In genomic region chrX:13281329-13282088, GRCm38 (mm10) we compare ENCODE assay signal across 8 mouse cellular contexts. TPM values are rescaled to one million over a fixed set of nuclear protein-coding genes. Genes with fewer than 3 reads are reported as not detected.
DNase-seq lines count a peak whose midpoint lies in the region; ATAC-seq and TF ChIP-seq lines count a peak whose summit lies in the region.

No protein-coding gene starts in this region.

- no peak for TF ChIP-seq POLR2A in MEL (IDR thresholded peaks at IDR 0.05; ENCODE audit: control insufficient read depth in 1 of 2, insufficient read depth in 1 of 2, low read depth in 1 of 2, low read length in 2 of 2, poor library complexity in 1 of 2)

- H3K4me3 ChIP-seq in MEL (ENCODE audit: control insufficient read depth in 1 of 2, insufficient read depth in 1 of 2, low read depth in 2 of 2, low read length in 2 of 2), result peak overlapping the region; percentile 59 to 68
- H3K4me3 ChIP-seq in hindbrain, embryonic 11.5 days (ENCODE audit: low read depth, low read length), result peak overlapping the region; percentile 62
- H3K4me3 ChIP-seq in lung, postnatal 0 days (ENCODE audit: low read depth, low read length), result peak overlapping the region; percentile 91

- under 1% methylated on average over 59 of the region's 89 CpGs for WGBS in hindbrain, embryonic 11.5 days
- WGBS in lung, postnatal 0 days, result under 1% methylated on average over 28 of the region's 89 CpGs

- peak overlapping the region; percentile 53 for H3K4me2 ChIP-seq in hindbrain, embryonic 11.5 days (replicated peaks; ENCODE audit: low read depth, low read length)
- H3K4me2 ChIP-seq in lung, postnatal 0 days (replicated peaks; ENCODE audit: low read depth, low read length), result peak overlapping the region; percentile 68

- H3K79me2 ChIP-seq in MEL (ENCODE audit: control insufficient read depth, insufficient read depth, low read length, poor library complexity), result peaks cover 51% of the 10 kb centered on the region

- no peaks in the 10 kb centered on the region for H3K9me3 ChIP-seq in MEL (replicated peaks; ENCODE audit: insufficient read depth, low read length)
- no peaks in the 10 kb centered on the region for H3K9me3 ChIP-seq in hindbrain, embryonic 11.5 days (ENCODE audit: control insufficient read depth, low read length)
- H3K9me3 ChIP-seq in lung, postnatal 0 days (ENCODE audit: low read length), result no peaks in the 10 kb centered on the region

- TF ChIP-seq RAD21 in MEL (IDR thresholded peaks at IDR 0.05; ENCODE audit: low read depth, low read length), result no peak

- H3K27ac ChIP-seq in MEL (ENCODE audit: control insufficient read depth, low read depth, low read length), result peak overlapping the region; percentile 96
- H3K27ac ChIP-seq in hindbrain, embryonic 11.5 days (ENCODE audit: low read depth, low read length), result peak overlapping the region; percentile 92
- H3K27ac ChIP-seq in lung, postnatal 0 days (ENCODE audit: low read length), result peak overlapping the region; percentile 99

- ATAC-seq in hindbrain, embryonic 11.5 days (ENCODE audit: low FRiP score), result peak; percentile 81
- ATAC-seq in lung, postnatal 0 days, result peak; percentile 77

- H3K4me1 ChIP-seq in MEL (ENCODE audit: control insufficient read depth in 1 of 2, insufficient read depth in 2 of 2, low read length in 2 of 2), result peaks cover 2 to 13% of the 10 kb centered on the region in 2 experiments; a peak in 2 of 4 replicates
- H3K4me1 ChIP-seq in hindbrain, embryonic 11.5 days (replicated peaks; ENCODE audit: control insufficient read depth, insufficient read depth, low read length), result no peaks in the 10 kb centered on the region
- no peaks in the 10 kb centered on the region for H3K4me1 ChIP-seq in lung, postnatal 0 days (ENCODE audit: insufficient read depth, low read depth, low read length)

- peak overlapping the region; percentile 96 for H3K9ac ChIP-seq in MEL (ENCODE audit: control insufficient read depth, low read depth, low read length, poor library complexity, severe bottlenecking)
- peak overlapping the region; percentile 89 for H3K9ac ChIP-seq in hindbrain, embryonic 11.5 days (ENCODE audit: low read depth, low read length)
- H3K9ac ChIP-seq in lung, postnatal 0 days (replicated peaks; ENCODE audit: low read depth), result peak overlapping the region; percentile 99

- no peak for TF ChIP-seq EP300 in MEL (IDR thresholded peaks at IDR 0.05; ENCODE audit: low read depth in 1 of 2, low read length in 2 of 2)
- no peak for TF ChIP-seq EP300 in lung, postnatal 0 days (IDR thresholded peaks at IDR 0.05)

- DNase-seq in MEL (ENCODE audit: low read depth, low spot score), result peak; percentile 80
- DNase-seq in cerebellum, adult 8-10 months, result peak; percentile 80
- DNase-seq in forelimb bud, embryonic 11.5 days (ENCODE audit: low read depth, low spot score), result peak; percentile 67
- peak; percentile 80 for DNase-seq in hindbrain, embryonic 11.5 days (ENCODE audit: low spot score)
- DNase-seq in layer of hippocampus, postnatal 10 days (ENCODE audit: low spot score in 2 of 2), result peak; percentile 47 to 85
- DNase-seq in lung, postnatal 0 days (ENCODE audit: low spot score), result peak; percentile 89
- DNase-seq in ovary, postnatal 14 days (ENCODE audit: low spot score), result peak; percentile 46
- peak; percentile 14 to 30 for DNase-seq in thymus, postnatal 10 days (ENCODE audit: low spot score in 2 of 2)

- no peaks in the 10 kb centered on the region for H3K27me3 ChIP-seq in MEL (ENCODE audit: control insufficient read depth in 1 of 2, insufficient read depth in 2 of 2, low read length in 2 of 2)
- no peaks in the 10 kb centered on the region for H3K27me3 ChIP-seq in hindbrain, embryonic 11.5 days (ENCODE audit: control insufficient read depth, insufficient read depth, low read length)
- H3K27me3 ChIP-seq in lung, postnatal 0 days (replicated peaks; ENCODE audit: insufficient read depth, low read length), result no peaks in the 10 kb centered on the region

- TF ChIP-seq CTCF in MEL (IDR thresholded peaks at IDR 0.05 in 2 of 3, conservative IDR thresholded peaks at IDR 0.05 in 1 of 3; ENCODE audit: control insufficient read depth in 1 of 3, insufficient read depth in 1 of 3, low read depth in 2 of 3, low read length in 3 of 3, poor library complexity in 1 of 3, severe bottlenecking in 1 of 3), result no peak
- no peak for TF ChIP-seq CTCF in lung, postnatal 0 days (IDR thresholded peaks at IDR 0.05)

- peaks cover 27 to 40% of the 10 kb centered on the region in 2 experiments for H3K36me3 ChIP-seq in MEL (ENCODE audit: control insufficient read depth in 1 of 2, insufficient read depth in 2 of 2, low read length in 2 of 2)
- 0 out of 2 replicates have a peak, but pooled peaks cover 3% of the 10 kb centered on the region for H3K36me3 ChIP-seq in hindbrain, embryonic 11.5 days (ENCODE audit: control insufficient read depth, insufficient read depth, low read length)
- peaks cover 4% of the 10 kb centered on the region; the same call in 1 of the 2 replicates for H3K36me3 ChIP-seq in lung, postnatal 0 days (ENCODE audit: insufficient read depth, low read length)

TF ChIP-seq in MEL, 35 proteins besides CTCF, POLR2A, EP300 and RAD21:
- TF ChIP-seq HCFC1 (IDR thresholded peaks at IDR 0.05; ENCODE audit: low read depth, low read length), result peak; percentile 19; the same call in 1 of the 2 replicates
- no peak for TF ChIP-seq JUND (IDR thresholded peaks at IDR 0.05; ENCODE audit: low read depth, low read length)
- 0 out of 2 replicates have a peak, but pooled peaks have one; percentile 10 for TF ChIP-seq SIN3A (IDR thresholded peaks at IDR 0.05; ENCODE audit: low read length)
- no peak for TF ChIP-seq ZNF384 (IDR thresholded peaks at IDR 0.05; ENCODE audit: low read depth, low read length)
- no peak for TF ChIP-seq GABPA (IDR thresholded peaks at IDR 0.05; ENCODE audit: low read depth, low read length)
- TF ChIP-seq NRF1 (IDR thresholded peaks at IDR 0.05; ENCODE audit: insufficient read depth, low read depth, low read length, poor library complexity, severe bottlenecking), result peak; percentile 67
- TF ChIP-seq ZMIZ1 (IDR thresholded peaks at IDR 0.05; ENCODE audit: low read depth, low read length), result no peak
- TF ChIP-seq TCF12 (IDR thresholded peaks at IDR 0.05; ENCODE audit: low read depth, low read length), result 0 out of 2 replicates have a peak, but pooled peaks have one; percentile 39
- 0 out of 2 replicates have a peak, but pooled peaks have one; percentile 3 for TF ChIP-seq USF1 (IDR thresholded peaks at IDR 0.05; ENCODE audit: low read depth, low read length)
- TF ChIP-seq MAX (IDR thresholded peaks at IDR 0.05; ENCODE audit: low read length), result no peak; the same call in 1 of the 2 replicates
- TF ChIP-seq ZKSCAN1 (IDR thresholded peaks at IDR 0.05; ENCODE audit: low read depth, low read length), result no peak
- TF ChIP-seq RCOR1 (IDR thresholded peaks at IDR 0.05; ENCODE audit: low read depth, low read length), result no peak
- peak; percentile 17; the same call in 1 of the 2 replicates for TF ChIP-seq MAZ (IDR thresholded peaks at IDR 0.05; ENCODE audit: low read depth, low read length)

RNA-seq across cellular contexts. Expression of gene Ddx3x, which starts 0.7 kb away (rescaled TPM):
- total RNA-seq in MEL (2012; rRNA removed), result 262 and 275 TPM in 2 replicates
- 100 to 1,000 TPM; 146 to 267 TPM for polyA plus RNA-seq in MEL (2012; ENCODE audit: insufficient read depth in 1 of 2, insufficient read length in 2 of 2, low read depth in 1 of 2, low replicate concordance in 2 of 2, missing spikeins in 1 of 2)
- 177 and 200 TPM in 2 replicates for polyA plus RNA-seq in hindbrain, embryonic 11.5 days (2014; fragmentation: Nextera tagmentation; extraction: Ambion mirVana)
- total RNA-seq in layer of hippocampus, postnatal 10 days (2021), result 100 to 1,000 TPM; 181 to 211 TPM
- polyA plus RNA-seq in lung, postnatal 0 days (2015; fragmentation: Nextera tagmentation; extraction: Ambion mirVana), result 81.8 and 85.2 TPM in 2 replicates

Comparison
In these comparisons a context has a peak if more than half of its experiments do, and no peak if none do; other contexts are left out.
1. Peak in every context shown above with its lines: DNase-seq, ATAC-seq, H3K4me3 ChIP-seq and H3K27ac ChIP-seq.
2. DNase-seq: peak in every context shown above with its lines; median percentile 89 in lung, postnatal 0 days; 80 in MEL; 80 in cerebellum, adult 8-10 months; 80 in hindbrain, embryonic 11.5 days; 67 in forelimb bud, embryonic 11.5 days; 66 in layer of hippocampus, postnatal 10 days; 46 in ovary, postnatal 14 days; 22 in thymus, postnatal 10 days.